Mouse (Mus musculus): ENCODE measurements around the gene Pitpnb. TPM values are rescaled to one million over a fixed set of nuclear protein-coding genes. Genes with fewer than 3 reads are reported as not detected.

Gene Pitpnb
- polyA plus RNA-seq, 1 experiment = 54.1 TPM

GRCm38 (mm10) chr5:111363446-111364062 is 33.0 kb downstream of the Pitpnb start:
- Histone ChIP-seq H3K27me3 (ENCODE audit: control insufficient read depth, insufficient read depth, insufficient read length) (no peaks in the 10 kb centered on the region), H3ac (ENCODE audit: control insufficient read depth, insufficient read length, low read depth) (no peak overlapping the region), H3K79me2 (ENCODE audit: control insufficient read depth, insufficient read depth) (peaks cover 22% of the 10 kb centered on the region), H3K4me3 (ENCODE audit: insufficient read depth, poor library complexity, severe bottlenecking) (no peak overlapping the region), H3K79me3 (ENCODE audit: low read depth) (peaks cover 16% of the 10 kb centered on the region), H3K36me3 (ENCODE audit: control insufficient read depth, insufficient read depth) (peaks cover 59% of the 10 kb centered on the region)
- TF ChIP-seq MAX (IDR thresholded peaks at IDR 0.05) = no peak
- no peak for TF ChIP-seq FOSL1 (IDR thresholded peaks at IDR 0.05; ENCODE audit: insufficient read depth, low read length, poor library complexity, severe bottlenecking)
- no peak for TF ChIP-seq CTCF (IDR thresholded peaks at IDR 0.05; ENCODE audit: control insufficient read depth, insufficient read depth, insufficient read length)

GRCm38 (mm10) chr5:111364533-111364932 is 34.0 kb downstream of the Pitpnb start:
- no peak overlapping the region for H3ac ChIP-seq (ENCODE audit: control insufficient read depth, insufficient read length, low read depth)
- no peaks in the 10 kb centered on the region for H3K27me3 ChIP-seq (ENCODE audit: control insufficient read depth, insufficient read depth, insufficient read length)
- peaks cover 22% of the 10 kb centered on the region for H3K79me2 ChIP-seq (ENCODE audit: control insufficient read depth, insufficient read depth)
- H3K36me3 ChIP-seq (ENCODE audit: control insufficient read depth, insufficient read depth) = peaks cover 58% of the 10 kb centered on the region
- H3K79me3 ChIP-seq (ENCODE audit: low read depth) = peaks cover 18% of the 10 kb centered on the region
- no peak for TF ChIP-seq MYOD1 (IDR thresholded peaks at IDR 0.05; ENCODE audit: control insufficient read depth, insufficient read length, low read depth)
- TF ChIP-seq MAX (IDR thresholded peaks at IDR 0.05) = no peak
- TF ChIP-seq MYOG (IDR thresholded peaks at IDR 0.05; ENCODE audit: control insufficient read depth, extremely low read depth, insufficient read length) = no peak
- H3K4me3 ChIP-seq (ENCODE audit: insufficient read depth, poor library complexity, severe bottlenecking) = no peak overlapping the region

GRCm38 (mm10) chr5:111366140-111366539 is 35.6 kb downstream of the Pitpnb start:
- no peaks in the 10 kb centered on the region for H3K27me3 ChIP-seq (ENCODE audit: control insufficient read depth, insufficient read depth, insufficient read length)
- peaks cover 16% of the 10 kb centered on the region for H3K79me3 ChIP-seq (ENCODE audit: low read depth)
- peaks cover 58% of the 10 kb centered on the region for H3K36me3 ChIP-seq (ENCODE audit: control insufficient read depth, insufficient read depth)
- no peak overlapping the region for H3ac ChIP-seq (ENCODE audit: control insufficient read depth, insufficient read length, low read depth)
- peaks cover 22% of the 10 kb centered on the region for H3K79me2 ChIP-seq (ENCODE audit: control insufficient read depth, insufficient read depth)
- TF ChIP-seq MYOD1 (IDR thresholded peaks at IDR 0.05; ENCODE audit: control insufficient read depth, insufficient read length, low read depth) = no peak
- TF ChIP-seq CEBPB (IDR thresholded peaks at IDR 0.05; ENCODE audit: low read depth) = no peak
- no peak for TF ChIP-seq FOSL1 (IDR thresholded peaks at IDR 0.05; ENCODE audit: insufficient read depth, low read length, poor library complexity, severe bottlenecking)
- no peak for TF ChIP-seq USF1 (IDR thresholded peaks at IDR 0.05; ENCODE audit: low read depth)
- TF ChIP-seq CTCF (IDR thresholded peaks at IDR 0.05; ENCODE audit: control insufficient read depth, insufficient read depth, insufficient read length) = no peak
- TF ChIP-seq MAX (IDR thresholded peaks at IDR 0.05) = no peak
- TF ChIP-seq MYOG (IDR thresholded peaks at IDR 0.05; ENCODE audit: control insufficient read depth, extremely low read depth, insufficient read length) = no peak
- H3K4me3 ChIP-seq (ENCODE audit: insufficient read depth, poor library complexity, severe bottlenecking) = no peak overlapping the region

GRCm38 (mm10) chr5:111367937-111368517 is 37.5 kb downstream of the Pitpnb start:
- Histone ChIP-seq H3K79me2 (ENCODE audit: control insufficient read depth, insufficient read depth) (peaks cover 22% of the 10 kb centered on the region), H3K27me3 (ENCODE audit: control insufficient read depth, insufficient read depth, insufficient read length) (no peaks in the 10 kb centered on the region), H3K79me3 (ENCODE audit: low read depth) (peaks cover 13% of the 10 kb centered on the region), H3K36me3 (ENCODE audit: control insufficient read depth, insufficient read depth) (peaks cover 61% of the 10 kb centered on the region), H3ac (ENCODE audit: control insufficient read depth, insufficient read length, low read depth) (no peak overlapping the region), H3K4me3 (ENCODE audit: insufficient read depth, poor library complexity, severe bottlenecking) (no peak overlapping the region)
- no peak for TF ChIP-seq MYOG (IDR thresholded peaks at IDR 0.05; ENCODE audit: control insufficient read depth, extremely low read depth, insufficient read length)
- TF ChIP-seq MYOD1 (IDR thresholded peaks at IDR 0.05; ENCODE audit: control insufficient read depth, insufficient read length, low read depth) = no peak
- no peak for TF ChIP-seq USF1 (IDR thresholded peaks at IDR 0.05; ENCODE audit: low read depth)
- no peak for TF ChIP-seq FOSL1 (IDR thresholded peaks at IDR 0.05; ENCODE audit: insufficient read depth, low read length, poor library complexity, severe bottlenecking)
- TF ChIP-seq CTCF (IDR thresholded peaks at IDR 0.05; ENCODE audit: control insufficient read depth, insufficient read depth, insufficient read length) = no peak
- no peak for TF ChIP-seq CEBPB (IDR thresholded peaks at IDR 0.05; ENCODE audit: low read depth)
- TF ChIP-seq MAX (IDR thresholded peaks at IDR 0.05) = no peak

GRCm38 (mm10) chr5:111368576-111368975 is 38.0 kb downstream of the Pitpnb start:
- H3ac ChIP-seq (ENCODE audit: control insufficient read depth, insufficient read length, low read depth) = no peak overlapping the region
- peaks cover 18% of the 10 kb centered on the region for H3K79me2 ChIP-seq (ENCODE audit: control insufficient read depth, insufficient read depth)
- H3K36me3 ChIP-seq (ENCODE audit: control insufficient read depth, insufficient read depth) = peaks cover 64% of the 10 kb centered on the region
- peaks cover 13% of the 10 kb centered on the region for H3K79me3 ChIP-seq (ENCODE audit: low read depth)
- no peak overlapping the region for H3K4me3 ChIP-seq (ENCODE audit: insufficient read depth, poor library complexity, severe bottlenecking)
- H3K27me3 ChIP-seq (ENCODE audit: control insufficient read depth, insufficient read depth, insufficient read length) = no peaks in the 10 kb centered on the region
- TF ChIP-seq MYOG (IDR thresholded peaks at IDR 0.05; ENCODE audit: control insufficient read depth, extremely low read depth, insufficient read length) (no peak), CTCF (IDR thresholded peaks at IDR 0.05; ENCODE audit: control insufficient read depth, insufficient read depth, insufficient read length) (no peak), USF1 (IDR thresholded peaks at IDR 0.05; ENCODE audit: low read depth) (no peak), MYOD1 (IDR thresholded peaks at IDR 0.05; ENCODE audit: control insufficient read depth, insufficient read length, low read depth) (no peak), CEBPB (IDR thresholded peaks at IDR 0.05; ENCODE audit: low read depth) (no peak), MAX (IDR thresholded peaks at IDR 0.05) (no peak), FOSL1 (IDR thresholded peaks at IDR 0.05; ENCODE audit: insufficient read depth, low read length, poor library complexity, severe bottlenecking) (no peak)

GRCm38 (mm10) chr5:111375616-111376015 is 45.1 kb downstream of the Pitpnb start:
- no peak for TF ChIP-seq MAX (IDR thresholded peaks at IDR 0.05)
- TF ChIP-seq USF1 (IDR thresholded peaks at IDR 0.05; ENCODE audit: low read depth) = no peak
- no peak for TF ChIP-seq MYOD1 (IDR thresholded peaks at IDR 0.05; ENCODE audit: control insufficient read depth, insufficient read length, low read depth)
- no peak for TF ChIP-seq CEBPB (IDR thresholded peaks at IDR 0.05; ENCODE audit: low read depth)
- TF ChIP-seq MYOG (IDR thresholded peaks at IDR 0.05; ENCODE audit: control insufficient read depth, extremely low read depth, insufficient read length) = no peak
- no peak for TF ChIP-seq CTCF (IDR thresholded peaks at IDR 0.05; ENCODE audit: control insufficient read depth, insufficient read depth, insufficient read length)
- no peak for TF ChIP-seq FOSL1 (IDR thresholded peaks at IDR 0.05; ENCODE audit: insufficient read depth, low read length, poor library complexity, severe bottlenecking)
- H3K79me2 ChIP-seq (ENCODE audit: control insufficient read depth, insufficient read depth) = no peaks in the 10 kb centered on the region
- peaks cover under 1% of the 10 kb centered on the region for H3K79me3 ChIP-seq (ENCODE audit: low read depth)
- H3K36me3 ChIP-seq (ENCODE audit: control insufficient read depth, insufficient read depth) = peaks cover 81% of the 10 kb centered on the region
- no peaks in the 10 kb centered on the region for H3K27me3 ChIP-seq (ENCODE audit: control insufficient read depth, insufficient read depth, insufficient read length)
- H3ac ChIP-seq (ENCODE audit: control insufficient read depth, insufficient read length, low read depth) = no peak overlapping the region
- H3K4me3 ChIP-seq (ENCODE audit: insufficient read depth, poor library complexity, severe bottlenecking) = no peak overlapping the region
